Mouse (Mus musculus) G1E (cell line): ENCODE data around the gene Pa2g4. TPM values are rescaled to one million over a fixed set of nuclear protein-coding genes. Genes with fewer than 3 reads are reported as not detected.
A peak's percentile ranks its signal among the peaks of the same experiment; 100 is the strongest.
"Not testable (repeated sequence)": the region's sequence is repeated elsewhere in the genome, so short reads cannot be mapped to it uniquely, and the experiment has no call there.

Experiments used
- ATAC-seq: 2 replicates; pipeline ENCODE4 v1.8.0; 2016; ENCODE audit warnings: mild to moderate bottlenecking; ENCODE audit not compliant: insufficient number of reproducible peaks, poor library complexity, low FRiP score, severe bottlenecking; ENCODE audit errors: extremely low read depth
- DNase-seq: peaks from one replicate; pipeline ENCODE4 v3.0.0; 2012; ENCODE audit warnings: low spot score
- H3K27me3 ChIP-seq: 2 replicates; pipeline ENCODE4 v1.6.1; 2012; ENCODE audit warnings: mild to moderate bottlenecking, low read length, inconsistent platforms; ENCODE audit not compliant: insufficient read depth
- H3K36me3 ChIP-seq: replicated peaks from 2 replicates; pipeline ENCODE3; 2012; ENCODE audit warnings: mild to moderate bottlenecking, inconsistent platforms
- H3K4me1 ChIP-seq: 2 replicates; pipeline ENCODE4 v1.6.1; 2012; ENCODE audit warnings: low read depth, low read length, inconsistent platforms, mixed read lengths; ENCODE audit not compliant: insufficient read depth
- H3K4me3 ChIP-seq: 2 replicates; pipeline ENCODE4 v1.5.1; 2012; ENCODE audit warnings: low read depth, mild to moderate bottlenecking, inconsistent platforms, low read length, moderate library complexity, mixed read lengths
- H3K9me3 ChIP-seq: replicated peaks from 2 replicates; pipeline ENCODE4 v1.6.1; 2012; ENCODE audit warnings: inconsistent platforms
- CTCF ChIP-seq: IDR thresholded peaks from 2 replicates; pipeline ENCODE4 v1.5.1; 2012; ENCODE audit warnings: low read depth, low read length, inconsistent platforms, mixed read lengths
- GATA1 ChIP-seq: IDR thresholded peaks from 2 replicates; pipeline ENCODE4 v1.6.1; 2012; ENCODE audit warnings: borderline replicate concordance, low read length, inconsistent platforms, mixed read lengths
- GATA2 ChIP-seq: IDR thresholded peaks from 2 replicates; pipeline ENCODE4 v1.6.1; 2012; ENCODE audit warnings: low read depth, low read length, inconsistent platforms, borderline replicate concordance
- POLR2AphosphoS5 ChIP-seq: IDR thresholded peaks from 2 replicates; pipeline ENCODE4 v1.6.1; 2012; ENCODE audit warnings: low read depth, low read length, inconsistent platforms; ENCODE audit not compliant: insufficient replicate concordance
- TAL1 ChIP-seq: conservative IDR thresholded peaks from 2 replicates; pipeline ENCODE4 v1.6.1; 2012; ENCODE audit warnings: low read depth, low read length, inconsistent platforms, mixed read lengths
- polyA plus RNA-seq: library from polyadenylated mRNA; stranded (reverse); fragments of >175 nt; gene quantifications from 2 replicates; pipeline ENCODE4 v1.2.3, GENCODE M21; 2012
- total RNA-seq, 2 experiments: library from RNA; stranded (forward) in 1 of 2; stranded (reverse) in 1 of 2; fragments of 200-1000 nt in 1 of 2; fragments of >200 nt in 1 of 2; fragmentation: Nextera tagmentation in 1 of 2; gene quantifications; 2 replicates each; pipeline ENCODE4 v1.2.3; 2014 to 2017

Pa2g4 gene
- total and polyA plus RNA-seq, 3 experiments: 245 to 692 (median 659) TPM

DNA sequence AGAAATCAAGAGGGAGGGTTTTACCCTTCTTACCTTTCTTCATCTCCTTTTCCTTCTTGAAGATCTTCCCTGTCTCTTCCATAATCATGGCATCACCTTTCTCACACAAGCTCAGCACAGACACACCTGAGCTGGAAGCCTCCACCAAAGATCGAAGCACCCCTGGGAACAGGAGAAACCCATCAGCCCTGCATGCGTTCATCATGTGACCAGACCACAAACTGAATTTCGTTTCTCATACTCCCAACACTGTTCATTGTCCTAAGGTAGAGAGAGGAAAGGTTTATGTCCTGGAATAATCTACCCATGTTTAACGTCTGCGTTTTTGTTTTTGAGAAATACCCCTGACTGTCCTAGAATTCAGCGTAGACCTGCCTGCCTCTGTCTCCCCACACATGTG is 2.2 kb downstream of the Pa2g4 start:
- Histone ChIP-seq H3K4me3 (peak overlapping the region; percentile 98), H3K4me1 (peaks cover 37% of the 10 kb centered on the region), H3K27me3 (no peaks in the 10 kb centered on the region; the same call in 1 of the 2 replicates), H3K9me3 (no peaks in the 10 kb centered on the region), H3K36me3 (peaks cover 62% of the 10 kb centered on the region)
- ATAC-seq (no peak), DNase-seq (no peak)
- no peak for TF ChIP-seq GATA2
- TF ChIP-seq POLR2AphosphoS5: 0 out of 2 replicates have a peak, but pooled peaks have one; percentile 49

DNA sequence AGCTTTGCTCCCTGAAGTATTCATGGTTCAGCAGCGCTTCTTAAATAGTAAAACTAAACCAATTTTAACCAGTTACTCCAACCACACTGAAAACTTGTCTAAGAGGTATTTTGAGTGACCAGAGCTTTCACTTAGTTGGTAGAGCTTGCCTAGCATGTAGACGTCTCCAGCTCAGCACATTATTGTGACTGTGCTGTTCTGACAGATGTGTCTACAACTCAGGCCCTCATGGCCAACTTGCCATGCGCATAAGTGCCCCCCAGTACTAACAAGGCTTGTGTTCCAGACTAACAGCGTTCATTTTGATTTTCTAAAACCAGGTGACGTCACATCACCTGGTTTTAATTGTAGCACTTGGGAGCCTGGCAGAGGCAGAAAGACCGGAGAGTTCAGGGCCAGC is 8.8 kb downstream of the Pa2g4 start:
- H3K4me3 ChIP-seq: no peak overlapping the region
- TF ChIP-seq TAL1: no peak
- no peak for TF ChIP-seq CTCF
- no peak for TF ChIP-seq POLR2AphosphoS5
- no peak for TF ChIP-seq GATA2
- no peak for TF ChIP-seq GATA1
- peaks cover 12% of the 10 kb centered on the region for H3K4me1 ChIP-seq
- no peaks in the 10 kb centered on the region for H3K27me3 ChIP-seq
- no peak for DNase-seq
- no peaks in the 10 kb centered on the region for H3K9me3 ChIP-seq
- peaks cover 55% of the 10 kb centered on the region for H3K36me3 ChIP-seq
- ATAC-seq: no peak

DNA sequence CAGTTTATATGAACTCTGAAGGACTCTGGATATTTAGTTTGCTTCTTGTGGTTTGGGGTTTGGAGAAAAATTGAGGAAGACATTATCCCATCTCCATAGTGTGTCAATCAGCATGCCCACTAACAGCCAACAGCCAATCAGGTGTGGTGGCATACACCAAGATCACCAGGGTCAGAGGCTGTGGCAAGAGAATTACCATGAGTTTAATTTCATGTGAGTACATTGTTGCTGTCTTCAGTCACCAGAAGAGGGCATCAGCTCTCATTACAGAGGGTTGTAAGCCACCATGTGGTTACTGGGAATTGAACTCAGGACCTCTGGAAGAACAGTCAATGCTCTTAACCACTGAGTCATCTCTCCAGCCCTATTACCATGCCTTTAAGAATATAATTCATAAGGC is 9.5 kb downstream of the Pa2g4 start:
- Histone ChIP-seq H3K4me1 (peaks cover 9% of the 10 kb centered on the region; the same call in 1 of the 2 replicates), H3K9me3 (no peaks in the 10 kb centered on the region), H3K27me3 (no peaks in the 10 kb centered on the region), H3K36me3 (peaks cover 48% of the 10 kb centered on the region), H3K4me3 (no peak overlapping the region)
- ATAC-seq (no peak), DNase-seq (no peak)
- TF ChIP-seq TAL1 (no peak), POLR2AphosphoS5 (no peak), CTCF (no peak), GATA1 (no peak), GATA2 (no peak)

DNA sequence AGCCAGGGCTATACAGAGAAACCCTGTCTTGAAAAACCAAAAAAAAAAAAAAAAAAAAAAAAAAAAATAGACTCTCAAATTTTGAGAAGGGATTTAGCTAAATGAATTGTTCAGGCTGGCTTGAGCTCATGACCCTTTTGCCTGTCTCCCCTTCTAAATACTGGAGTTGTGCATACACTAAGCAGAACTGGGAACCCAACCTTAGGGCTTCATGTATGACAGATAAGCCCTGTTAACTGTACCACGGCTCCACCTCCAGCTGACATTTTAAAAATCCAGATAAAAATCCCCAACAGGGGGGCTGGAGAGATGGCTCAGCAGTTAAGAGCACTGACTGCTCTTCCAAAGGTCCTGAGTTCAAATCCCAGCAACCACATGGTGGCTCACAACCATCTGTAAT is 10.2 kb downstream of the Pa2g4 start:
- H3K36me3 ChIP-seq: peaks cover 41% of the 10 kb centered on the region
- not testable (repeated sequence) for ATAC-seq, H3K9me3 ChIP-seq, H3K4me1 ChIP-seq, H3K4me3 ChIP-seq, H3K27me3 ChIP-seq, DNase-seq

DNA sequence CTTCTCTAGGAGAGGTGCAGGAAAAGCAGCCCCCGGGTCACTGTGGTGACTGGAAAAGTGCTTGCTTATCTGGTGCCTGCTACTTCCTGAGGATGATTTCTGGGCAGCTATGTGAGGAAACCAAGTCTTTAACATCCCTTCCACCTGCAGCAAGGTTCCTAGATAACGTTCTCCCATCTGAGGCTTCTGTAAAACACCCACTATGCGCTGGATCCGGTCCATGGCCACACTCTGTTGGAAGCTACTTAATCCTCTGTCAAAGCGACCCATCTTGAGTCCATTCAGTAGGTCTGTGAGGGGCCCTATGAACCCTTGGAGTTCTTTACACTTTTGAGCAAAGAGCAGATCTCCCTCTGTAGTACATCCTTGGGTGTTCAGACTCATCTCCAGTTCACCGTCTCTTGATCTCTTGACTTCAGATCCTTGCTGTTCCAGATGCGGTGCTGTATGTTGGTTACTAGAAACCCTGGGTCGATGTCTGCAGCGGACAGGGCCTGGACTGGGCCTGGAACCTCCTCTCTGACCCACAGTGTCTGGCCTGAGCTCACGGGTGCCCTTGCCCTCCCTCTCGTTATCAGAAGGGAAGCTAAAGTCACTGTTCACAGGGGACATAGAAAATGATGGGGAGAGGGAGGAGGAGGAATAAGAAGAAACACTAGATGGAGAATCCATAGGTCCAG is 15.5 kb downstream of the Pa2g4 start:
- peaks cover 28% of the 10 kb centered on the region for H3K4me1 ChIP-seq
- not testable (repeated sequence) for H3K9me3 ChIP-seq, H3K4me3 ChIP-seq, DNase-seq, H3K27me3 ChIP-seq, ATAC-seq
- H3K36me3 ChIP-seq: peaks cover 15% of the 10 kb centered on the region

DNA sequence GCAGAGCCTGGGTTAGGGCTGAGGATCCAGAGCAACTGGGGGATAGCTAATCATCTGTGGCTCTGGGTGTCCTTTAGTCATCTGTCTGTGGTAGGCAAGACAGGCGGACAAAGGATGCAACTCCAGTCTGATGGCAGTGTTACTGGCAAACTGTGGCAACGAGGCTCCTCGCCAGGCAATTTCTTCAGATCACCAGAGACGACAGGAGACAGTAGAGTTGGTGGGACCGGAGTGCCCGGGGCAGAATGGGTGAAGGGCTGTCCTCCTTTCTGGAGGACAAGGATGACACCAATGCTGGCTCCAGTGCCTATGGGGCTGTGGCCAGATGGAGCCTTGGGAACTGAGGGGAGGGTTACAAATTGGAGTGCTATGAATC is 16.1 kb downstream of the Pa2g4 start:
- peaks cover 34% of the 10 kb centered on the region for H3K4me1 ChIP-seq
- H3K9me3 ChIP-seq, DNase-seq, ATAC-seq, H3K27me3 ChIP-seq: not testable (repeated sequence)
- H3K36me3 ChIP-seq: peaks cover 22% of the 10 kb centered on the region
- H3K4me3 ChIP-seq: peak overlapping the region; percentile 53; the same call in 1 of the 2 replicates

DNA sequence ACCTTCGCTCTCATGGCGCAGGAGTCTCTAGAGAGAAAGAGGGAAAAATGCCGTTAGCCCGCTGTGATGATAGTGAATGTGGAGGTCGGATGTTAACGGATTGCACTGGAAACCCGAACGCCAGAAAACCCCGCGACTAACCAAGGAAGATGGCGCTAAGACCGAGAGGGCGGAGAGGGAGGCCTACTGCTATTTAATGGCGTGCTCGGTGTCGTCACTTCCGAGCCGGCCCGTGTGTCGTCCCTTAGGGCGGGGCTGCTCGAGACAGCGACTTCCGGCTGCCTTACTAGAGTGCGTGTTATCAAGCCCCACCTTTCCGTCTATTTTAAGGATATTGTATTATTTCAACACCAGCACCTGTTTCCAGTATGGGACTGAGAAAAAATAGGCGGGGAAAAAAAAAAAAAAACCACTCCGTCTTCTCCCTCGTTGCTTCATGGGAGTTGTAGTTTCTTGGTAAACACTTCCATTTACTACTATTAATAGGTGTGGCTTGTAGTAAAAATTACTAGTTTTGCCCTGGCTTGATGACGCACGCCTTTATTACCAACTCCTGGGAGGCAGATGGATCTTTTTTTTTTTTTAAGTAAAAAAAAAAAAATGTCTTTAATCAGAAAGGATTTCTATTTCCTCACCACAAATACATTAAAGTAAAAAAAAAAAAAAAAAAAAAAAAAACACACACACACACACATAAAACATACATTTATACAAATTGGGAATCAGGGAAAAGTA is 16.7 kb downstream of the Pa2g4 start, which contains the start of gene Rpl41:
TSS of gene Rpl41 (minus strand) at position 359 of the 735 bp plus-strand sequence.
- H3K36me3 ChIP-seq: peaks cover 27% of the 10 kb centered on the region
- peak; percentile 78 for ATAC-seq
- H3K4me3 ChIP-seq: peak within 1 kb of the TSS; percentile 82
- H3K4me1 ChIP-seq: peaks cover 39% of the 10 kb centered on the region
- H3K9me3 ChIP-seq: no peaks in the 10 kb centered on the region
- TF ChIP-seq GATA1 (no peak), POLR2AphosphoS5 (peak; percentile 97)
- no peaks in the 10 kb centered on the region for H3K27me3 ChIP-seq
- DNase-seq: peak; percentile 77

DNA sequence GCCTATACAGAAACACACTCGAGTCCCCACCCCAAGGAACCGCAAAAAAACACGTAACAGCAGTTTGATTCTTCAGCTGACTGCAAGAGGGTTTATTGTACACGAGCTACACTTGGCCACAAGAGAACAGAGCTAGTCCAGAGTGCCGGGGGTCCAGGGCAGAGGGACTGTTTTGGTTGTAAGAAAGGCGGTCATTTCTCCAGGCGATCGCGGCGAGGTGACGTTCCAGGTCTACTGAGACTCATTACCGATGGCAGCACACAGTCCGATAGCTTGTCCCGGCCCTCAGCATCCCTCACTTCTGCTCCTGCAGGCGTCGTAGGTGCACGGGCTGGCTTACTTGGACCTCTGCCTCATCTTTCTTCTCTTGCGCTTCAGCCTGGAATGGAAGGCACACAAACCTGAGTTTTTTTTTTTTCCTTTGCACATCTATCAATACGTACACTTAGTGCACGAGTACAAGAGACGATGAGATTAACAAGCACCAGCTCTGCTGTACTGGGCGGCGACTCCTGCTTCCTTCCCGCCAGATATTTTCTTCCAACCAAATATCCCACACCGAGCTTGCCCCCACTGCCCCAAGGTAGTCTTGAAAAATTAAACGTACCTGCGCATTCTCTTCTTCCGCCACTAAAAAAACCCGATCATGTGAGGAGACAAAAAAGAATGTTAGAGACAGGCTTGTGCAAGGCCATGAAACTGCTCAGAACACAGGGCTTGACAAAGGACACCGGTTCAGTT is 17.6 kb downstream of the Pa2g4 start:
- ATAC-seq: not testable (repeated sequence)

More for the DNA sequence above, 17.6 kb downstream of the Pa2g4 start:
- H3K4me1 ChIP-seq: peaks cover 47% of the 10 kb centered on the region
- peak overlapping the region; percentile 82 for H3K4me3 ChIP-seq
- H3K9me3 ChIP-seq, H3K27me3 ChIP-seq, DNase-seq: not testable (repeated sequence)
- H3K36me3 ChIP-seq: peaks cover 36% of the 10 kb centered on the region
